Mouse (Mus musculus): ENCODE results near the gene Rbm28. TPM values are rescaled to one million over a fixed set of nuclear protein-coding genes. Genes with fewer than 3 reads are reported as not detected.

The Rbm28 gene
- total RNA-seq, 2 experiments from 2014 or later: 32.1 to 57.4 TPM

DNA sequence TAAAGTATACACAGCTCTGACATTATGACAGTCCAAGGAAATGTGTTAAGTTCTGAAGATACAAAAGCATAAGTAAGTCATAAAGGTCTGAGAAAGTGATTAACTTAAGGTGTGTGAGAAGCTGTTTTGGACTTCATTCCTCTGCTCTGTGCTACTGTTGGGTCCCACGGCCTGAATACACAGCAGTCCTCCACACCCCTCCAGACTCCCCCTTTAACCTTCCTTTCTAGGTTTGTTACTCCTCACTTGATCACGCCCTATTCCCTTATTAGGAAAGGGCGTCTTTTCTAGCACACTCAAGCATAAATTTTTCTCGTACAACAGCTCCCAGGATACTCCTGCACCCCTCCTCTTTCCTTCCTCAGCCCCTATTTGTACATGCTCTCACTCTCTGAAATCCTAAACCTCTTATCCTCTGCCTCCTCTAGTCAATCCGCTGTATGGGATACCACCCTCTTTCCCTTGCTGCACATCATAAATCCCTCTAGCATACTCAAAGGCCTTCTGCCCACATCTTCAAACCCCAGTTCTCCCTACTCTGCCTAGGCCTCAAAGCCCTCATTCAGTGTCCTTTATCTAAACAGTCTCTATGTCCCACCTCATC lies 17.3 kb downstream of the Rbm28 start:
- DNase-seq (ENCODE audit: low spot score in 2 of 2): no peak
- intact Hi-C loops (cut with DNase I): loop anchor here (10.0 kb wide), 3 partner anchors 113 to 313 kb away; partner anchors contain the start of gene Lrrc4

DNA sequence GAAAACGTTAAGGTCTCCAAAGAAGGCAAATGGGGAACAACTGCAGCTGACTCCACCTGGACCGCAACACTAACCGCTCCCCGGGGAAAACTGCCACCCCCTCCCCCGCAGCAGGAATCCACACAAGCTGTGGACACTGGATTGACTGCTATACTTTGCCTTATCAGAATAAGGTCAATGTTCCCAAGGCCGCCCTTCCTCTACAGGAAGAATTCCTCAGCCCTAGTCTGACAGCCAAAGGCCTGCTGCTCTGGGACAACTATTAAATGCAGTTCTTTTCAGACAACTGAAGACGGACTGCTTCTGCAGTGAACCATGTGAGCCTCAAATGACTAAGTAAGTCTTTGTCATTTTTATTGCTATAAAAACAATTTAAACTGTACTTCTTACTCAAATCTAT lies 18.2 kb downstream of the Rbm28 start:
- DNase-seq (ENCODE audit: low spot score in 2 of 2): no peak
- intact Hi-C loops (cut with DNase I): loop anchor here (10.0 kb wide), 3 partner anchors 112 to 312 kb away; partner anchors contain the start of gene Lrrc4

DNA sequence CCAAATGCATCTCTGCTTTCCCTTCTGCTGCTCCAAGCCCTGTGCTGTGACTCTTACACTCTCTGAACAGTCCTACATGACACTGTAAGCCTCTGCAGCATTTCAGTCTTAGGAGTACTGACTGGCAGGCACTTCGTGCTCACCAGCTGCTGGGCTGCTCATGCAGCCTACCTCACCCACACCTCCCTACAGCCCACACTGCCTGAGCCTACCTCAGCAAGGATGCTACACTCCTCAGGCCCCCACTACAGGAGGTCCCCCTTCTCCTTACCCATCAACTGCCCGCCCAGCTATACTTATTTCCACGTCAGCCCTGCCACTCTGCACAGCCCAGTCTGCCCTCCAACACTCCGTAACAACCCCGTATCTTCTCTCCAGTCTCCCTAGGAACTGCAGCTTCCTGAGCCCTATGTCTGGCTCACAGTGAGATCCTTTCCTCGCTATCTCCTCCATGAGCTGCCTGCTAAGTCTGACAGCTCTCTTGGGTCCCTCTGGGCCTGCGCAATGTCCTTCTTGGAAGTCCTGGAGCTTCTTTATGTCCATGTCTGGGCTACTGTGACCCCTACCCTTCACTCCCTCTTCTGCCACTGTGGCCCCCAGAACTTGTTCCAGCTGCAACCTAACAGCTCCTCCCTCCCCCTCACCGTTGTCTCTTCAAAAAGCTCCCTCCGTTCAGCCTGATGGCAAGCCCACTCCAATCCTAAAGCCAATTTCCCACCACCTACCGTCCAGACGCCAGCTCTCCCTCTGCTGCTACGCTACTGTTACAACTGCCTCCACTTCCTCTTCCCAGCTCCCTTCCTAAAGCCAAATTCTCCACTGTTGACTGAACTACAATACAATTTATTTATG lies 19.1 kb downstream of the Rbm28 start:
- DNase-seq (ENCODE audit: low spot score in 2 of 2): peak; percentile 27
- intact Hi-C loops (cut with DNase I): loop anchor here (10.0 kb wide), 3 partner anchors 111 to 311 kb away; partner anchors contain the start of gene Lrrc4

- no peak for DNase-seq (ENCODE audit: low spot score in 2 of 2)
- intact Hi-C loops (cut with DNase I): loop anchor here (5.0 to 10.0 kb wide), 4 partner anchors 110 to 613 kb away; partner anchors contain the start of gene Lrrc4
Observed at GRCm38 (mm10) chr6:29144971-29145370, 19.8 kb downstream of the Rbm28 start.

- intact Hi-C loops (cut with DNase I): loop anchor here (5.0 to 10.0 kb wide), 4 partner anchors 109 to 611 kb away; partner anchors contain the start of gene Lrrc4
- peak; percentile 50 to 54 for DNase-seq (ENCODE audit: low spot score in 2 of 2)
Observed at GRCm38 (mm10) chr6:29143608-29144007, 21.2 kb downstream of the Rbm28 start.

- intact Hi-C loops (cut with DNase I): no loop called here
- DNase-seq (ENCODE audit: low spot score in 2 of 2): no peak
Observed at GRCm38 (mm10) chr6:29137441-29137840, 27.4 kb downstream of the Rbm28 start.

- intact Hi-C loops (cut with DNase I): no loop called here
Observed at GRCm38 (mm10) chr6:29133100-29133499, 31.7 kb downstream of the Rbm28 start.

DNA sequence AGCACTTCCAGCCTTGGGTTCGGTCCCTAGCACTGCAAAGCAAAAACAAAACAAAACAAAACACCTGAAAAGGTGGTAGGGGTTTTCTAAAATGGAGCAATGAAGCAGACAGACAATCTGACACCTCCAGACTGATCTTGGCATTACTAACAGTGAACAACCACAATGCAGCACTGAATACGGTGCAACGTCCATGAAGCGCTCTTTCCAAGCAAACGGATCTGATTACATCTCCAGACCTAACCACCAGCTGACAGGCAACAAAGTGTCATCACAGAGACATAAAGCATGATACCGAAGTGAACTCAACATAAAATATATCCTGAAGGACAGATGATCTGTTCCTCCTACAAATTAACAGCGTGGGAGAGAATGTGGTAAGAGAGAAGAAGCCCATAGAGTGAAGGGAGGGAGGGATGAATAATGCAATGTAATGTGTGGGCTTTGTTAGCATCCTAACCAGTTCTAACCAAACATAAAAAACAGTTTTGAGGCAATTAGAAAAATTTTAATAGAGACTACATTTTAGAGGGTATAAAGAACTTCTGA lies 37.9 kb downstream of the Rbm28 start:
- no peak for DNase-seq (ENCODE audit: low spot score in 2 of 2)
- intact Hi-C loops (cut with DNase I): no loop called here

More at GRCm38 (mm10) chr6:29133100-29133499, 31.7 kb downstream of the Rbm28 start:
- DNase-seq (ENCODE audit: low spot score in 2 of 2): no peak

- no peak for DNase-seq (ENCODE audit: low spot score in 2 of 2)
- intact Hi-C loops (cut with DNase I): no loop called here
Observed at GRCm38 (mm10) chr6:29119990-29120389, 44.8 kb downstream of the Rbm28 start.

GRCm38 (mm10) chr6:29118963-29119362 lies 45.8 kb downstream of the Rbm28 start:
- intact Hi-C loops (cut with DNase I): no loop called here
- DNase-seq (ENCODE audit: low spot score in 2 of 2): no peak

DNA sequence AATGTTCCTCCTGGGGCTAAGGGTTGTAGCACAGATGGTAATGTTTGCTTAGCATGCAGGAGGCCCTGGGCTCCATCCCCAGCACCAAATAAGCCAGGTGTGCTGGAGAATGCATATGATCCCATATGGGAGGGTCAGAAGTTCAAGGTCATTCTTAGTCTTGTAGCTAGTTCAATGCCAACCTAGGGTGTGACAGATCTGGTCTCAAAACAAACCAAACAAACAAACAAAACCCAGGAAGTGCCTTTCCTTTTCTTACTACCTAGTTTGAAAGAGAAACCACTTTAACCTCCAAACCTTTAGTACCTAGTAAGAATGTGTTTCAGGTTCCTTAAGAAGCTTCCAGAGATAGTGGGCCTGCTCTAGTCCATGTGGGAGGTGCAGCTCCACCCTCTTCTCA lies 46.6 kb downstream of the Rbm28 start:
- intact Hi-C loops (cut with DNase I): no loop called here
- DNase-seq (ENCODE audit: low spot score in 2 of 2): no peak

GRCm38 (mm10) chr6:29117417-29118104 lies 47.2 kb downstream of the Rbm28 start:
- intact Hi-C loops (cut with DNase I): no loop called here
- DNase-seq (ENCODE audit: low spot score in 2 of 2): peak; percentile 69 to 74

GRCm38 (mm10) chr6:29115756-29116155 lies 49.0 kb downstream of the Rbm28 start:
- no peak for DNase-seq (ENCODE audit: low spot score in 2 of 2)
- intact Hi-C loops (cut with DNase I): no loop called here

DNA sequence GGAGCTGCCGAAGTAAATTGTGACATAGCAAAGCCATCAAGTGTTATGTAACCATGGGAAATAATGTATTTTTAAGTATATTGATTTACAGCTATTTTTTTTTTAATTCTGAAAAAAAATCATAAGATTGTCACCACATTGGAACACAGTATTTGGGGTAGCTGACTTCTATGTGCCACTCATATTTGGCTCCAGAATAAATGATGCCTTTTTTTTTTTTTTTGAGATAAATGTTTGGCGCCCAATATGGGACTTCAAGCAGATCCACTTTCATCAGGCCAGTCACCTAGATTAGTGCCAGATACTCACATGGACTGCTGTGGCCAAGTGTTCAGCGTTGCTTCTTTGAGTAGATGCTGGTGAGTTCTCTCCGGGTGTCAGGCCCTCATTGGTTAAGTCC lies 53.3 kb downstream of the Rbm28 start:
- intact Hi-C loops (cut with DNase I): no loop called here
- DNase-seq (ENCODE audit: low spot score in 2 of 2): no peak

DNA sequence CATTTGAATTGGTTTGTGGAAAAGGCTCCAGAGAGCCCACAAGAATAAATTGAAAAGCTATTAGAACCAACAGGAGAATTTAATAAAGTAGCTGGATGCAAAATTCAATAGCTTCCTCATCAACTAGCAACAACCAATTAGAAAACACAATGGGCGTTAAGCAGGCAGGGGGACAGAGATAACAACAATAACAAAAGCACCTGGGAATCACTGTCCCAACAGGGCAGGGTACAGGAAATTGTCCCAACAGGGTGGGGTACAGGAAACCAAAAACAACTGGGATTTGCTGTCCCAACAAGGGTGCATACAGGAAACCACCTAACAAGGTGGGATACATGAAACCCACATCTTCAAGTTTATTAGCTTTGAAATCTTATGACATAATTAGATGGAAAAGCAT lies 56.4 kb downstream of the Rbm28 start:
- no peak for DNase-seq (ENCODE audit: low spot score in 2 of 2)
- intact Hi-C loops (cut with DNase I): no loop called here

- intact Hi-C loops (cut with DNase I): loop anchor here (1.0 kb wide), 1 partner anchor 120 kb away; no protein-coding TSS in a partner anchor
- peak; percentile 51 to 55 for DNase-seq (ENCODE audit: low spot score in 2 of 2)
Observed at GRCm38 (mm10) chr6:29101248-29101864, 63.5 kb downstream of the Rbm28 start.

DNA sequence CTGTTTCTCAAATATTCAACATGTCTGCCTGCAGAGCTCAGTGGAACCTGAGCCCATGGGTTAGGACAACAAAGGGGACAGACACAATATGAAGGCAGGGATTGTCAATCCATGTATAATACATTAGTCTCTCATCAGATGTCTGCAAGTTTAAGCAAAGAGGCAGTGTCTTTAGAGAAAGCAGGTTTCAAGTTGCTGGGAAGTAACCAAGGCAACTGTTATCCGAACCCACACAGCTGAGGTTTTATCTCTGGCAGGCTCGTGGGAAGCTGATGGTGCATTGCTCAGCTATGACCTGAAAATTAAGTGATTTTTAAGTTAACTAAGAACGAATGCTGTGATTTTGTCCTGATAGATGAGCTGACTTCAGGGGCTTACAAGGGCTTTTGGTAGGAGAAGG lies 64.4 kb downstream of the Rbm28 start:
- no peak for DNase-seq (ENCODE audit: low spot score in 2 of 2)
- intact Hi-C loops (cut with DNase I): no loop called here

DNA sequence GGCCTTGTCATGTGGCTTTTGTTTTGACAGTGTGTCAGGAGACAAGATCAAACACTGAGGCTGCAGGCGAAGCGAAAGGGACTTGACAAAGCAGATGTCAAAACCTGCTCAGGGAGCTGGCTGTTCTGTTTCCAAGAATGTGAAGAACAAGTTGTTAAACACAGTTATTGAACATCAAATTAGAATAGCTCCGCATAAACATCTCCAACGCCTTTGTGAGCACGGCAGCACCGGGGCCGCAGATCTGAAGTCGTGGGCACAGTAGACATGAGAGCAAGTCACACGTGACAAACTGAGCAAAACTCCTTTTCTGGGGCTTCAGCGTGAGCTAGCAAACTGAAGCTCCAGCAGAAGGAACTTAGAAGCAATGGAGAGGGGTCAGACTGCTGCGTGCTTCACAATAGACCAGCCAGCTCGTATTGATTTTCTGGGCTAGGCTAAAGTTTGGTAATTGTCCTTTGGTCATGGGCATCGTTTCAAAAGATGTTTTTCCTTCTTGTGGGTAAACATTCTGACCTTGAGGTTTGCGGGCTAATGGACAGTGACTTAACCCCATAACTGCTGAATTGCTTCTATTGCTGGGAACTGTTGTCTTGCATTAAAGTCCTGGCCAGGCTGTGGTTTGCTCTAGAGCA lies 65.2 kb downstream of the Rbm28 start:
- DNase-seq (ENCODE audit: low spot score in 2 of 2): peak; percentile 35
- intact Hi-C loops (cut with DNase I): no loop called here

GRCm38 (mm10) chr6:29092904-29093303 lies 71.9 kb downstream of the Rbm28 start:
- DNase-seq (ENCODE audit: low spot score in 2 of 2): no peak
- intact Hi-C loops (cut with DNase I): no loop called here
